Mouse (Mus musculus) embryo, embryonic 11 days (tissue): Measurements from ENCODE around the gene Dhx32.
"Not testable (repeated sequence)": the region's sequence is repeated elsewhere in the genome, so short reads cannot be mapped to it uniquely, and the experiment has no call there.

ENCODE experiments used
- DNase-seq: peaks from one replicate; pipeline ENCODE4 v3.0.0-alpha.2; 2015

Gene Dhx32

GRCm38 (mm10) chr7:133725571-133725970 lies 57.0 kb downstream of the Dhx32 start:
- DNase-seq = no peak

DNA sequence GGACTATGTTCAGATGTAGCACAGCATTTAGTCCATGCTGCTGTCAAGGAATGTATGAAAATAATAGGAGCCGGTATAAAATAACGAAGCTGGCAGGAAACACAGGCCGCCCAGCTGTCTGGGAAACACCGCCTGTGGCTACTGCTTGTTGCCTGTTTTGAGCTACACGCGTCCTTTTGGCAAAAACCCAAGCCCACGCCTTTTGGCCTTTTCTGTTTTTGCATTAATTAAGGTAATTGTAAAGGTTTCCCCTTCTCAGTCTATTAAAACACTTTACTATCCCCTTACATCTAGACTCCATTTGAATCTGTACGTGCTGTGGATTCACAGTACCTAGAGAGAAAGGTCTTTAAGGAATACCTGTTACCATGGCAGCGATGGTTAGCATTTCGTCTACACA lies 57.7 kb downstream of the Dhx32 start:
- DNase-seq = no peak

- no peak for DNase-seq
Observed at GRCm38 (mm10) chr7:133720616-133721015, 61.9 kb downstream of the Dhx32 start.

- no peak for DNase-seq
Observed at GRCm38 (mm10) chr7:133718580-133718979, 63.9 kb downstream of the Dhx32 start.

- DNase-seq = no peak
Observed at GRCm38 (mm10) chr7:133715387-133715786, 67.1 kb downstream of the Dhx32 start.

- DNase-seq = no peak
Observed at GRCm38 (mm10) chr7:133707301-133707700, 75.2 kb downstream of the Dhx32 start.

- DNase-seq = no peak
Observed at GRCm38 (mm10) chr7:133703906-133704305, 78.6 kb downstream of the Dhx32 start.

DNA sequence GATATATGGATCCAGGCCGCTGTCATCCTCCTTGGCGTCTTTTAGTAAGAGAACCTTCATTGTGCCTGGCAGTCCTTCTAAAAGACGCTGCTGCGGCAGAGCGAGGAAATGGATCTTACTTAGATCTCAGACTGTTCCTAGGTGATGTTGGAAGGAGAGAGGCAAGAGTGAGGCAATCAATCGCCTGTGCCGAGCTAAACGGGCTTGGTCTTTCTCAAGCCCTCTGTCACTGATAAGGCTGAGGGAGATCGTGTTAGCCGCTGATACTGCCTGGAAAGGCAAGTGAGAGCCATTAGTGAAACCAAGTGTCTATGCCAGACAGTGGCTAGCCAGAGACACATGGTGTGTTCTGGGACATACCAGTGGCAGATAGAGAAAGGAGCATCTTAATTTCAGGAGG lies 80.2 kb downstream of the Dhx32 start:
- no peak for DNase-seq

- no peak for DNase-seq
Observed at GRCm38 (mm10) chr7:133701366-133701765, 81.2 kb downstream of the Dhx32 start.

- DNase-seq = no peak
Observed at GRCm38 (mm10) chr7:133699885-133700284, 82.6 kb downstream of the Dhx32 start.

DNA sequence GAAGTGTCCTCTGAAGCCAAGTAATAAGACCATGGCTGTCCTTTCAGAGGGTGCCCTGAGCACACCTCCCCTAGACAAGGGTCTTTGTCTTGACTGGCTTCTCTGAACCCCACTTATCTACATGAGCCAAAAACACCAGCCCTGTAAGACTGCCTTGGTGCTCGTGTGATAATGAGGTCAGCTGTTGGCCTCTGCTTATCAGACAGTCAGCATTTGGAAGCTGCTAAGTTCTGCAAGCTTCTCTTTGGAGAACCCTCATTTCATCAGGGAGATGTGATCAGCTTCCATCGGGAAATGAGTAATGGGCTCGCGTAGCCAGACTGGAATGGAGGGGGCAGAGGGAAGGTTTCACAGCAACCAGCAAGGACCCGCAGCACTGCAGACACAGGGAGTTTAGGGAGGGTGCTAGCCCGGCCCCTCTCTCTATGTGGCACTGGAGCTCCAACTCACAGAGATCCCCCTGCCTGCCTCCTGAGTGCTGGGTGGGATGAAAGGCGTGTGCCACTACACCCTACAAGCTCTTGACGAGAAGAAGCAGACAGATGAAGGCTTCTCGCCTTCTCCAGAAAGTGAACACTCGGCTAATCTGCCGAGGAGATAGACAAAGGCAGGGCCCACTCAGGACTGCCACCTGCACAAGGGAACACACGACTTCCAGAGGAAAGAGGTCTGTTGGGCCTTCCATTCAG lies 84.4 kb downstream of the Dhx32 start:
- no peak for DNase-seq

- not testable (repeated sequence) for DNase-seq
Observed at GRCm38 (mm10) chr7:133685644-133686043, 96.9 kb downstream of the Dhx32 start.

DNA sequence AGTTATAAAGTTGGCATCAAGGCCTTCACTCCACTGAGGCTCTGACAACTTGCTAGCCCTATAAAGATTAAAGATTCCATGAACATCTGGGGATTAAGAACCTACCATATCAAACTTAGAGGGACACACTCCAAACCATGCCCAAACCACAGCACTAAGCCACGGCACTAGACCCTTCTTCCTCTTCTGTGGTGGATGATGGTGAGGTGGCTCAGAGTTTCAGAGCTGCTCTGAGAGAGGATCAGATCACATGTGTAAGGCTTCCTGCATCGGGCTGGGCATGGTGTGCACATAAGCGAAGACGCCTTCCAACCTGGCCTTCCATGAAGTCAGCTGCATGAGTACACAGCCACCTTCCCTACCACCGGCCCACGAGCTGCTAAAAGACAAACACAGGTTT lies 97.8 kb downstream of the Dhx32 start:
- no peak for DNase-seq

DNA sequence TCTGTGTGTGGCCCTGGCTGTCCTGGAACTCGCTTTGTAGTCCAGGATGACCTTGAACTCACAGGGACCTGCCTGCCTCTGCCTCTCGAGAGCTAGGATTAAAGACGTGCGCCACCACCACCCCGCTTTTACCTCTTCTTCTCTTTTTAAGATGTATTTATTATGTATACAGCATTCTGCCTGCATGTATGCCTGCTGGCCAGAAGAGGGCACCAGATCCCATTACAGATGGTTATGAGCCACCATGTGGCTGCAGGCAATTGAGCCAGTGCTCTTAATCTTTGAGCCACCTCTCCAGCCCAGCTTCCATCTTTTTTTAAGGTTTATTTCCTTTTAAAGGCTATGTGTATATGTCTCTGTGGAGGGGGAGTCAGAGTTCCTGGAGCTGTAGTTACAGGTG lies 98.4 kb downstream of the Dhx32 start:
- no peak for DNase-seq

GRCm38 (mm10) chr7:133683626-133684025 lies 98.9 kb downstream of the Dhx32 start:
- DNase-seq = no peak

- DNase-seq = no peak
Observed at GRCm38 (mm10) chr7:133679961-133680360, 102.6 kb downstream of the Dhx32 start, which contains the start of gene Mmp21. Gene Mmp21 (minus strand): TSS chr7:133680061.

DNA sequence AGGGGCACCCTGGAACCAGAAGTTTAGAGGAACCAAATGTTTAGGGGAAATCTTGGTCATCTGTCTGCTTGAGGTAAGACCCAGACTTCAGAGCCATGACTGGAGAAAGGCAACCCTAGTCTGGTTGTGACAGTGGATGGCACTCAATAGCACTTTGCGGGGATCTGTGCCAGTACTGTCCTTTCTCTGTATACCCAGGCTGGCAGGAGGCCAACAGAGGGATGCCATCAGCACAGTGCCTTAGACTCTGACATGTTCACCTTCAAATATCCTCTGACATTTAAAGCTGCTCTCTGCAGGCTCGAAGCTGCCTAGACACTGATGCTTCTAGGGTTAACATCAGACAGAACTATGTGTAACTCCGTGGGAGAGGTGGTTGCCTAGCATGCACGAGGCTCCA lies 103.1 kb downstream of the Dhx32 start:
- no peak for DNase-seq

DNA sequence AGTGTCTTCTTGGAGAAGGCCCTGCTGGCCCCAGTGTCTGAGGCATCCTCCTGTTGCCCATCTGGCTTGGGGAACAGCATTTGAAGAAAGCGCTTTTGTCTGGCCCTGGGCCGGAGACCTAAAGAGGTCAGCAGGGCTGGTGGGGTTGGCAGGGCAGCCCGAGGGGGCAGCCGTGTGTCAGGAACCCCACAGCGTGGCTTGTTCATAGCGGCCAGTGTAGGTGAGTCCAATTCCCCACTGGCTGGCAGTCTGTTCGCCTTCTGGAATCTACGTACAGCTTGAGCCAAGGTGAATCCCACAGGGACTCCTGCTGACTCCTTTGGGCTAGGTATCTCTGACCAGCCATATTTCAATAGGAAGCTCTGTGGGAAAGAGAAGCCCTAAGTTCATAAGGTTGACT lies 103.8 kb downstream of the Dhx32 start:
- DNase-seq = no peak

DNA sequence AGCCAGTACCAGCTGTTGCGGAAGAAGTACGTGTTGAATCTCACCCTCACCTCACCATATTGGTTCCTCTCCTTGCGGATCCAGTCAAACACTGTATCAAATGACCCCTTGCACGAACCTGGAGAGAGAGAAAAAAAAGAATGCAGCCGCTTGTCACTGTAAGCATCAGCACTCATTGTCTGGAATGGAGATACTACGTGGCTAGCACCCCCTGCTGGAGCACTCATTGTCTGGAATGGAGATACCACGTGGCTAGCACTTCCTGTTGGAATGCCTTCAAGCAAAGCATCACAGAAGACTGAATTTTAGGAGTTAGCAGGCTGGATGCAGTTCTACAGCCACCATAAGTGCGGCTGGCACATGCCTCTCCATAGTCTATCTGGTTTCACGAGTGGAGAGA lies 106.5 kb downstream of the Dhx32 start:
- DNase-seq = peak; percentile 53
